Mouse (Mus musculus) stomach, embryonic 14.5 days (tissue): ENCODE data around the gene Calm3. TPM values are rescaled to one million over a fixed set of nuclear protein-coding genes. Genes with fewer than 3 reads are reported as not detected.

Experiments
- ATAC-seq: fragments of 200-750 bp; cut with Nextera tagmentation; 2 replicates; pipeline ENCODE4 v1.8.0; 2017; ENCODE audit warnings: low read depth, moderate TSS enrichment; ENCODE audit not compliant: insufficient number of reproducible peaks, insufficient read depth, low FRiP score
- H3K27ac ChIP-seq: fragments of 300-500 bp; sonication (generic); 2 replicates; pipeline ENCODE4 v1.5.1; 2014; ENCODE audit warnings: mild to moderate bottlenecking, low read length, moderate library complexity, mixed read lengths
- H3K27me3 ChIP-seq: fragments of 300-500 bp; sonication (generic); 2 replicates; pipeline ENCODE4 v1.6.1; 2014; ENCODE audit warnings: low read length, control low read depth, mixed read lengths; ENCODE audit not compliant: control insufficient read depth, insufficient read depth
- H3K36me3 ChIP-seq: fragments of 300-500 bp; sonication (generic); 2 replicates; pipeline ENCODE4 v1.6.1; 2014; ENCODE audit warnings: mild to moderate bottlenecking, control low read depth, low read length, moderate library complexity, mixed read lengths; ENCODE audit not compliant: control insufficient read depth, insufficient read depth
- H3K4me1 ChIP-seq: fragments of 300-500 bp; sonication (generic); 2 replicates; pipeline ENCODE4 v1.6.1; 2014; ENCODE audit warnings: low read length, control low read depth, mixed read lengths; ENCODE audit not compliant: control insufficient read depth, insufficient read depth
- H3K4me2 ChIP-seq: fragments of 300-500 bp; sonication (generic); replicated peaks from 2 replicates; pipeline ENCODE4 v1.6.1; 2014; ENCODE audit warnings: low read depth, low read length, control low read depth
- H3K4me3 ChIP-seq: fragments of 300-500 bp; sonication (generic); 2 replicates; pipeline ENCODE4 v1.5.1; 2014; ENCODE audit warnings: low read depth, low read length, control low read depth
- H3K9ac ChIP-seq: fragments of 300-500 bp; sonication (generic); replicated peaks from 2 replicates; pipeline ENCODE4 v1.6.1; 2014; ENCODE audit warnings: low read depth, mild to moderate bottlenecking, control low read depth, low read length, moderate library complexity, mixed read lengths
- H3K9me3 ChIP-seq: fragments of 300-500 bp; sonication (generic); 2 replicates; pipeline ENCODE4 v1.6.1; 2016; ENCODE audit warnings: low read depth, low read length, control low read depth; ENCODE audit not compliant: control insufficient read depth
- WGBS: fragments of 180-500 bp; shearing (Covaris S2); extraction: QIAGEN DNeasy Blood & Tissue Kit; methylation state at CpG from one replicate; pipeline ENCODE4 v1.1.7; 2014; 5-methylcytosine and 5-hydroxymethylcytosine counted together
- polyA plus RNA-seq: library from polyadenylated mRNA; unstranded; fragments of >200 nt; fragmentation: Nextera tagmentation; extraction: Ambion mirVana; gene quantifications from 2 replicates; pipeline ENCODE4 v1.2.1, GENCODE M21; 2014

The Calm3 gene
- polyA plus RNA-seq, 1 experiment from 2014 or later: 148 TPM

- H3K36me3 ChIP-seq: peaks cover 34% of the 10 kb centered on the region
- no peak for ATAC-seq
These were observed 39.6 kb downstream of the Calm3 start for GRCm38 (mm10) chr7:16884334-16884733.

GRCm38 (mm10) chr7:16883162-16883561 is 40.8 kb downstream of the Calm3 start:
- Histone ChIP-seq H3K4me1 (peaks cover 10% of the 10 kb centered on the region), H3K27ac (no peak overlapping the region), H3K27me3 (0 out of 2 replicates have a peak, but pooled peaks cover 3% of the 10 kb centered on the region), H3K36me3 (peaks cover 34% of the 10 kb centered on the region), H3K4me3 (no peak overlapping the region), H3K9me3 (peaks cover 15% of the 10 kb centered on the region), H3K4me2 (no peak overlapping the region), H3K9ac (no peak overlapping the region)
- no peak for ATAC-seq
- WGBS: 92% methylated on average over 6 of the region's 6 CpGs

More at GRCm38 (mm10) chr7:16884334-16884733, 39.6 kb downstream of the Calm3 start:
- no peak overlapping the region for H3K4me2 ChIP-seq
- peaks cover 15% of the 10 kb centered on the region for H3K9me3 ChIP-seq
- no peak overlapping the region for H3K4me3 ChIP-seq
- no peak overlapping the region for H3K27ac ChIP-seq
- H3K4me1 ChIP-seq: peaks cover 10% of the 10 kb centered on the region
- H3K27me3 ChIP-seq: 0 out of 2 replicates have a peak, but pooled peaks cover 3% of the 10 kb centered on the region
- H3K9ac ChIP-seq: no peak overlapping the region
- WGBS: 67% methylated on average over 4 of the region's 4 CpGs

GRCm38 (mm10) chr7:16880615-16881014 is 43.3 kb downstream of the Calm3 start:
- H3K36me3 ChIP-seq: peaks cover 14% of the 10 kb centered on the region
- peaks cover 19% of the 10 kb centered on the region for H3K4me1 ChIP-seq
- no peak overlapping the region for H3K4me2 ChIP-seq
- 0 out of 2 replicates have a peak, but pooled peaks cover 3% of the 10 kb centered on the region for H3K27me3 ChIP-seq
- H3K4me3 ChIP-seq: no peak overlapping the region
- no peak overlapping the region for H3K9ac ChIP-seq
- peaks cover 9% of the 10 kb centered on the region for H3K9me3 ChIP-seq
- no peak for ATAC-seq
- peak overlapping the region; percentile 63; the same call in 1 of the 2 replicates for H3K27ac ChIP-seq
- 32% methylated on average over 5 of the region's 5 CpGs for WGBS

GRCm38 (mm10) chr7:16879796-16880547 is 43.9 kb downstream of the Calm3 start:
- H3K4me2 ChIP-seq: no peak overlapping the region
- H3K4me1 ChIP-seq: peaks cover 19% of the 10 kb centered on the region
- 0 out of 2 replicates have a peak, but pooled peaks cover 3% of the 10 kb centered on the region for H3K27me3 ChIP-seq
- no peak overlapping the region for H3K4me3 ChIP-seq
- peaks cover 8% of the 10 kb centered on the region for H3K36me3 ChIP-seq
- H3K27ac ChIP-seq: peak overlapping the region; percentile 63; the same call in 1 of the 2 replicates
- 29% methylated on average over 9 of the region's 9 CpGs for WGBS
- peak; percentile 25; the same call in 1 of the 2 replicates for ATAC-seq
- H3K9ac ChIP-seq: no peak overlapping the region
- H3K9me3 ChIP-seq: peaks cover 2% of the 10 kb centered on the region; the same call in 1 of the 2 replicates

- H3K9ac ChIP-seq: no peak overlapping the region
- H3K27ac ChIP-seq: no peak overlapping the region
- WGBS: 77% methylated on average over 3 of the region's 3 CpGs
- no peak overlapping the region for H3K4me3 ChIP-seq
- no peak for ATAC-seq
- H3K4me2 ChIP-seq: no peak overlapping the region
- H3K4me1 ChIP-seq: peaks cover 23% of the 10 kb centered on the region
- no peaks in the 10 kb centered on the region for H3K27me3 ChIP-seq
- H3K36me3 ChIP-seq: no peaks in the 10 kb centered on the region
- H3K9me3 ChIP-seq: no peaks in the 10 kb centered on the region
These were observed 46.2 kb downstream of the Calm3 start for GRCm38 (mm10) chr7:16877717-16878116.

- Histone ChIP-seq H3K4me1 (peaks cover 23% of the 10 kb centered on the region), H3K4me3 (peak overlapping the region; percentile 75), H3K27me3 (no peaks in the 10 kb centered on the region), H3K9ac (0 out of 2 replicates have a peak overlapping the region, but pooled peaks have one; percentile 86), H3K4me2 (peak overlapping the region; percentile 77), H3K36me3 (no peaks in the 10 kb centered on the region), H3K27ac (peak overlapping the region; percentile 85), H3K9me3 (no peaks in the 10 kb centered on the region)
- WGBS: 4% methylated on average over 13 of the region's 13 CpGs
- ATAC-seq: no peak
These were observed 47.3 kb downstream of the Calm3 start for GRCm38 (mm10) chr7:16876608-16877007.

GRCm38 (mm10) chr7:16876006-16876405 is 47.9 kb downstream of the Calm3 start:
- Histone ChIP-seq H3K9me3 (no peaks in the 10 kb centered on the region), H3K4me3 (peak overlapping the region; percentile 75), H3K9ac (peak overlapping the region; percentile 86), H3K27ac (peak overlapping the region; percentile 85), H3K36me3 (no peaks in the 10 kb centered on the region), H3K4me2 (peak overlapping the region; percentile 77), H3K4me1 (peaks cover 23% of the 10 kb centered on the region), H3K27me3 (no peaks in the 10 kb centered on the region)
- no peak for ATAC-seq
- WGBS: 6% methylated on average over 11 of the region's 11 CpGs

GRCm38 (mm10) chr7:16875326-16875725 is 48.6 kb downstream of the Calm3 start:
- Histone ChIP-seq H3K9me3 (no peaks in the 10 kb centered on the region), H3K27ac (peak overlapping the region; percentile 85), H3K4me2 (peak overlapping the region; percentile 77), H3K4me1 (peaks cover 19% of the 10 kb centered on the region), H3K27me3 (no peaks in the 10 kb centered on the region), H3K36me3 (no peaks in the 10 kb centered on the region), H3K4me3 (peak overlapping the region; percentile 75), H3K9ac (peak overlapping the region; percentile 86)
- ATAC-seq: no peak
- 0% methylated on average over 36 of the region's 42 CpGs for WGBS

GRCm38 (mm10) chr7:16875310-16875325 is 48.8 kb downstream of the Calm3 start, which contains the start of gene Dact3:
Dact3 (plus strand) TSS chr7:16875317.
- H3K4me1 ChIP-seq: peaks cover 17% of the 10 kb centered on the region
- H3K27ac ChIP-seq: peak within 1 kb of the TSS; percentile 95
- no peaks in the 10 kb centered on the region for H3K27me3 ChIP-seq
- no peaks in the 10 kb centered on the region for H3K9me3 ChIP-seq
- peak within 1 kb of the TSS; percentile 77 for H3K4me2 ChIP-seq
- no peak for ATAC-seq
- 0% methylated on average over 1 of the region's 1 CpGs for WGBS
- H3K4me3 ChIP-seq: peak within 1 kb of the TSS; percentile 75
- peak within 1 kb of the TSS; percentile 86 for H3K9ac ChIP-seq
- H3K36me3 ChIP-seq: no peaks in the 10 kb centered on the region; the same call in 1 of the 2 replicates
